Mouse (Mus musculus): ENCODE data around the gene Gm6096.

The Gm6096 gene

GRCm38 (mm10) chr7:34234610-34235561 is 16.0 kb upstream of the Gm6096 start:
- no peak for DNase-seq (ENCODE audit: low read depth, low spot score)

GRCm38 (mm10) chr7:34235602-34236001 is 15.2 kb upstream of the Gm6096 start:
- DNase-seq (ENCODE audit: low read depth, low spot score): no peak

- DNase-seq (ENCODE audit: low read depth, low spot score): no peak
These were observed 12.8 kb upstream of the Gm6096 start for GRCm38 (mm10) chr7:34238086-34238485.

- no peak for DNase-seq (ENCODE audit: low read depth, low spot score)
These were observed 8.7 kb upstream of the Gm6096 start for GRCm38 (mm10) chr7:34242176-34242575.

- DNase-seq (ENCODE audit: low read depth, low spot score): no peak
These were observed 3.9 kb upstream of the Gm6096 start for GRCm38 (mm10) chr7:34246870-34247499.

- DNase-seq (ENCODE audit: low read depth, low spot score): peak; percentile 37
These were observed 1.2 kb downstream of the Gm6096 start for GRCm38 (mm10) chr7:34252030-34252429.

- no peak for DNase-seq (ENCODE audit: low read depth, low spot score)
These were observed 4.3 kb downstream of the Gm6096 start for GRCm38 (mm10) chr7:34255137-34255536.

GRCm38 (mm10) chr7:34255916-34256315 is 5.1 kb downstream of the Gm6096 start:
- DNase-seq (ENCODE audit: low read depth, low spot score): no peak

GRCm38 (mm10) chr7:34257279-34257678 is 6.4 kb downstream of the Gm6096 start:
- no peak for DNase-seq (ENCODE audit: low read depth, low spot score)

GRCm38 (mm10) chr7:34258407-34258806 is 7.6 kb downstream of the Gm6096 start:
- DNase-seq (ENCODE audit: low read depth, low spot score): no peak

- no peak for DNase-seq (ENCODE audit: low read depth, low spot score)
These were observed 12.6 kb downstream of the Gm6096 start for GRCm38 (mm10) chr7:34263437-34263836.

- DNase-seq (ENCODE audit: low read depth, low spot score): peak; percentile 15
These were observed 15.1 kb downstream of the Gm6096 start for GRCm38 (mm10) chr7:34265876-34266346.

GRCm38 (mm10) chr7:34266421-34266820 is 15.6 kb downstream of the Gm6096 start:
- no peak for DNase-seq (ENCODE audit: low read depth, low spot score)

- DNase-seq (ENCODE audit: low read depth, low spot score): no peak
These were observed 17.6 kb downstream of the Gm6096 start for GRCm38 (mm10) chr7:34268463-34268862.

- DNase-seq (ENCODE audit: low read depth, low spot score): no peak
These were observed 21.6 kb downstream of the Gm6096 start for GRCm38 (mm10) chr7:34272465-34272864.

- no peak for DNase-seq (ENCODE audit: low read depth, low spot score)
These were observed 25.2 kb downstream of the Gm6096 start for GRCm38 (mm10) chr7:34276066-34276465.

GRCm38 (mm10) chr7:34277656-34278055 is 26.8 kb downstream of the Gm6096 start:
- no peak for DNase-seq (ENCODE audit: low read depth, low spot score)

- no peak for DNase-seq (ENCODE audit: low read depth, low spot score)
These were observed 39.8 kb downstream of the Gm6096 start for GRCm38 (mm10) chr7:34290450-34291151.

GRCm38 (mm10) chr7:34291265-34291664 is 40.4 kb downstream of the Gm6096 start:
- no peak for DNase-seq (ENCODE audit: low read depth, low spot score)

GRCm38 (mm10) chr7:34292633-34293032 is 41.8 kb downstream of the Gm6096 start:
- no peak for DNase-seq (ENCODE audit: low read depth, low spot score)

- DNase-seq (ENCODE audit: low read depth, low spot score): no peak
These were observed 45.3 kb downstream of the Gm6096 start for GRCm38 (mm10) chr7:34296124-34296523.

- no peak for DNase-seq (ENCODE audit: low read depth, low spot score)
These were observed 48.0 kb downstream of the Gm6096 start for GRCm38 (mm10) chr7:34298818-34299217.

Data from mesoderm, embryonic 11.5 days (tissue).